Mouse (Mus musculus): ENCODE measurements around the gene Cfap300.

Gene Cfap300

GRCm38 (mm10) chr9:7983665-7984064 is 59.0 kb downstream of the Cfap300 start:
- no peak for DNase-seq (ENCODE audit: low read depth, low spot score)

- DNase-seq (ENCODE audit: low read depth, low spot score), result no peak
These were observed 62.5 kb downstream of the Cfap300 start for GRCm38 (mm10) chr9:7980162-7980561.

- no peak for DNase-seq (ENCODE audit: low read depth, low spot score)
These were observed 63.3 kb downstream of the Cfap300 start for GRCm38 (mm10) chr9:7979153-7979916.

DNA sequence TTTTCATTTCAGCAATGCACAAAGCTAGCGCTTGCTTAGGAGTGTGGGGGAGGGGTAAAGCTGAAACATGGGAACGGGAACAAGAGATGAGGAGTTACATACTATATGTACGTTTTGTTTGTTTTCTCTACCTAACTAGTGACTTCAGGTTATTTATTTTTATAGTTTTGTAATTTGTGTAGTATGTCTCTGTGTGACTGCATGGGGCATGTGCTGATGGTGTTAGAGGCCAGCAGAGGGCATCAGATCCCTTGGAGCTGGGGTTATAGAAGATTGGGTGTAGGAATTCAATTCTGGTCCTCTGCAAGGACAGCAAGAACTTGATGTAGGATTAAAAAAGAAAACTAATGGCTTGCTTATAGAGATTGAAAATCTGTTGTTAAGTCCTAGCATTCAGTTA is 64.1 kb downstream of the Cfap300 start:
- DNase-seq (ENCODE audit: low read depth, low spot score), result no peak

DNA sequence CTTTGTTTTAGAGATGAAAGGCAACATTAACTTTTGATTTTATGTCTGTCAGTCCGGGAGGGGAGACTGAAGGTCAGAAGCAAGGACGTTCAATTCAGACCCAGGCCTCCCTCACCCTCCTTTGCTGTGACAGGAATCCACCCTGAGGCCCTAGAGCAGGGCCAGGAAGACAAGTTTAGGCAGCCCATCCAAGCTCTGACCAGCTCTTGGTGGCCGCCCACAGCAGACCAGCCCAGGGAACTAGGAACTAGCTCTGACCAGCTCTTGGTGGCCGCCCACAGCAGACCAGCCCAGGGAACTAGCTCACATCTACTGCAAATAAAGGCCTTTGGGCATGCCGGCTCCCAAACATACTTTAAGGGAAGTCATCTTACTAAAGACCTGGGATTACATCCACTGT is 65.0 kb downstream of the Cfap300 start:
- DNase-seq (ENCODE audit: low read depth, low spot score), result no peak

DNA sequence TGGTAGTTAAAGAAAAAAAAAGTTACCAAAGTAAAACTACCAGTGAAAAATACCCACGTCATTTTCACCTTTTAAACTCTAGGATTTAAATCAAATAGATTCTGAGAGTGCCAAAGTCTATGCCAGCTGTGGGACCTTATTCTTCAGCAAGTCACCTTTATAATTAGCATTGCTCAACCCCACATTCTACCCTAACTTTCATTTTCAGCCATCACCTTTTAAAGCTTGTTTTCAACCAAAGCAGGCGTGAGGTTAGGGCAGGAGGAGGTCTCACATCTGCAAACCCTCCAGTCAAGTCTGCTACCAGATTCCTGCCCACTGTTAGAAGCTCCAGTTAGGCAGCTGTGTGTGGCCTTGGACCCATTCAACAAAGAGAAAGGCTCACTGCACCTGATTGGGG is 70.6 kb downstream of the Cfap300 start:
- DNase-seq (ENCODE audit: low read depth, low spot score), result no peak
